Mouse (Mus musculus): ENCODE results near the gene Gm6812. TPM values are rescaled to one million over a fixed set of nuclear protein-coding genes. Genes with fewer than 3 reads are reported as not detected.

Gm6812 gene
- not detected in 2 replicates for polyA plus RNA-seq (2021; fragmentation: Nextera tagmentation)
- long read RNA-seq, experiment 1, result 0 reads
- long read RNA-seq, experiment 2, result 0 reads

GRCm38 (mm10) chrX:68892953-68893352 is at the start of gene Gm6812:
Gene Gm6812, minus strand, starts transcription at chrX:68893053.

Other genes starting within 250 kb of the Gm6812 start
- gene Fmr1, start 214.5 kb downstream of the Gm6812 start, polyA plus RNA-seq (2021; fragmentation: Nextera tagmentation), result 12.6 and 17.2 TPM in 2 replicates
- not detected in 2 replicates for gene Fmr1nb, start 131.2 kb downstream of the Gm6812 start, polyA plus RNA-seq (2021; fragmentation: Nextera tagmentation)
- gene Gm14698, start 72.0 kb downstream of the Gm6812 start, polyA plus RNA-seq (2021; fragmentation: Nextera tagmentation), result 0.36 and 0.60 TPM in 2 replicates

Measured in left cerebral cortex, adult 6 months (tissue).